Mouse (Mus musculus) E14TG2a.4 (cell line): ENCODE measurements around the gene Lamc2.

Experiments used
- CTCF ChIP-seq: conservative IDR thresholded peaks from 2 replicates; pipeline ENCODE4 v1.5.1; 2014; ENCODE audit warnings: low read length
- NANOG ChIP-seq: IDR thresholded peaks from 2 replicates; pipeline ENCODE4 v1.6.1; 2014; ENCODE audit warnings: borderline replicate concordance, low read length, mixed read lengths
- POU5F1 ChIP-seq: IDR thresholded peaks from 2 replicates; pipeline ENCODE4 v1.6.1; 2014; ENCODE audit warnings: low read length, borderline replicate concordance

DNA sequence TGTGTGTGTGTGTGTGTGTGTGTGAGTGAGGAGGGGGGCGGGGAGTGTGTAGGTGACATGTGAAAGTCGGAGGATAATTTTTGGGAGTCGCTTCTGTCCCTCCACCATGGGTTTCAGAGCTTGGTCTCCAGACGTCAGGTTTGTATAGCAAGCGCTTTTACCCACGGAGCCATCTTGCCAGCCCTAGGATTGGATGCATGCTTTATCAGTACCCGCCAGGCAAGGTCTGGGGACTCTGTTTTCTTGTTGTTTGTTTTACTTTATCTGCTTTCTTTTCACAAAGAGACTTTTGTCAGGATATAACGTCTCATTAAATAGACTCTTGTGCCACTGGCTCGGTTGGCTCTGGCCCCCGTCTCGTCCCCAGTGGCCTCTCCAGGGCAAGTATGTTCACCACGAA is 81.4 kb downstream of the Lamc2 start:
- no peak for TF ChIP-seq CTCF
- TF ChIP-seq POU5F1, result no peak
- no peak for TF ChIP-seq NANOG
